Mouse (Mus musculus) G1E (cell line): ENCODE results near the gene Mybpc3.

ENCODE experiments used
- CTCF ChIP-seq: IDR thresholded peaks from 2 replicates; pipeline ENCODE4 v1.5.1; 2012; ENCODE audit warnings: low read depth, low read length, inconsistent platforms, mixed read lengths
- GATA1 ChIP-seq: IDR thresholded peaks from 2 replicates; pipeline ENCODE4 v1.6.1; 2012; ENCODE audit warnings: borderline replicate concordance, low read length, inconsistent platforms, mixed read lengths
- GATA2 ChIP-seq: IDR thresholded peaks from 2 replicates; pipeline ENCODE4 v1.6.1; 2012; ENCODE audit warnings: low read depth, low read length, inconsistent platforms, borderline replicate concordance
- TAL1 ChIP-seq: conservative IDR thresholded peaks from 2 replicates; pipeline ENCODE4 v1.6.1; 2012; ENCODE audit warnings: low read depth, low read length, inconsistent platforms, mixed read lengths

GRCm38 (mm10) chr2:91068162-91068871, 49.6 kb upstream of the Mybpc3 start:
- no peak for TF ChIP-seq CTCF
- no peak for TF ChIP-seq TAL1
- TF ChIP-seq GATA2 = no peak
- TF ChIP-seq GATA1 = no peak
